Mouse (Mus musculus) CH12.LX (cell line): ENCODE results near the gene St5. TPM values are rescaled to one million over a fixed set of nuclear protein-coding genes. Genes with fewer than 3 reads are reported as not detected.

Source experiments
- DNase-seq: peaks from one replicate; pipeline ENCODE4 v3.0.0-alpha.2; 2013; ENCODE audit errors: extremely low read depth
- H3K27ac ChIP-seq: 2 replicates; pipeline ENCODE4 v1.5.1; 2012; ENCODE audit warnings: low read depth, mild to moderate bottlenecking, control low read depth, moderate library complexity; ENCODE audit not compliant: insufficient read depth
- H3K27me3 ChIP-seq: replicated peaks from 2 replicates; pipeline ENCODE3; 2012; ENCODE audit warnings: inconsistent platforms
- H3K36me3 ChIP-seq, 2 experiments: replicated peaks in 1 of 2; 2 replicates each; pipeline versions ENCODE3 to v1.6.1; 2012; ENCODE audit warnings: inconsistent platforms in 1 of 2, low read length in 1 of 2, mild to moderate bottlenecking in 1 of 2, mixed read lengths in 1 of 2, moderate library complexity in 1 of 2; ENCODE audit not compliant: control insufficient read depth in 1 of 2, insufficient read depth in 1 of 2
- H3K4me1 ChIP-seq, 2 experiments: 2 replicates each; pipeline ENCODE4 v1.6.1; 2012; ENCODE audit warnings: inconsistent platforms in 1 of 2, moderate library complexity in 1 of 2; ENCODE audit not compliant: insufficient read depth in 2 of 2, control insufficient read depth in 1 of 2
- H3K4me2 ChIP-seq: 2 replicates; pipeline ENCODE4 v1.6.1; 2012; ENCODE audit warnings: low read depth, mild to moderate bottlenecking, control low read depth; ENCODE audit not compliant: poor library complexity, insufficient read depth, severe bottlenecking
- H3K4me3 ChIP-seq, 3 experiments: fragments of 150-350 bp in 1 of 3; sonication (generic) in 1 of 3; replicated peaks in 1 of 3; 2 replicates each; pipeline versions ENCODE3 to v1.5.1; 2011 to 2012; ENCODE audit warnings: low read depth in 2 of 3, low read length in 2 of 3, mild to moderate bottlenecking in 2 of 3, moderate library complexity in 2 of 3, control low read depth in 1 of 3, improper control_type of control experiment in 1 of 3, inconsistent platforms in 1 of 3, mixed read lengths in 1 of 3; ENCODE audit not compliant: poor library complexity in 1 of 3
- H3K79me2 ChIP-seq: replicated peaks from 2 replicates; pipeline ENCODE4 v1.6.1; 2012; ENCODE audit warnings: mild to moderate bottlenecking, moderate library complexity; ENCODE audit not compliant: control insufficient read depth, poor library complexity, insufficient read depth, severe bottlenecking; ENCODE audit errors: extremely low read depth
- H3K9ac ChIP-seq: 2 replicates; pipeline ENCODE4 v1.6.1; 2012; ENCODE audit warnings: low read depth, mild to moderate bottlenecking, control low read depth, moderate library complexity; ENCODE audit not compliant: insufficient read depth
- H3K9me3 ChIP-seq: replicated peaks from 2 replicates; pipeline ENCODE3; 2012; ENCODE audit warnings: low read length, inconsistent platforms, mixed read lengths
- CHD1 ChIP-seq: IDR thresholded peaks from 2 replicates; pipeline ENCODE4 v1.6.1; 2012; ENCODE audit warnings: low read depth, low read length, improper control_type of control experiment, inconsistent platforms
- CTCF ChIP-seq, 2 experiments: IDR thresholded peaks in 1 of 2; conservative IDR thresholded peaks in 1 of 2; 2 replicates each; pipeline ENCODE4 v1.5.1; 2011 to 2012; ENCODE audit warnings: low read depth in 2 of 2, low read length in 2 of 2, improper control_type of control experiment in 1 of 2, inconsistent platforms in 1 of 2, mild to moderate bottlenecking in 1 of 2, moderate library complexity in 1 of 2
- ELF1 ChIP-seq: IDR thresholded peaks from 2 replicates; pipeline ENCODE4 v1.6.1; 2014; ENCODE audit warnings: low read depth, mild to moderate bottlenecking, inconsistent platforms, low read length, improper control_type of control experiment
- EP300 ChIP-seq: IDR thresholded peaks from 2 replicates; pipeline ENCODE4 v1.6.1; 2011; ENCODE audit warnings: low read length, improper control_type of control experiment
- ETS1 ChIP-seq: conservative IDR thresholded peaks from 2 replicates; pipeline ENCODE4 v1.6.1; 2012; ENCODE audit warnings: low read depth, mild to moderate bottlenecking, inconsistent platforms, low read length, improper control_type of control experiment, moderate library complexity
- GABPA ChIP-seq: IDR thresholded peaks from 2 replicates; pipeline ENCODE4 v1.6.1; 2012; ENCODE audit warnings: low read depth, low read length, improper control_type of control experiment, inconsistent platforms; ENCODE audit not compliant: insufficient replicate concordance
- HCFC1 ChIP-seq: IDR thresholded peaks from 2 replicates; pipeline ENCODE4 v1.6.1; 2012; ENCODE audit warnings: low read depth, mild to moderate bottlenecking, inconsistent platforms, low read length, improper control_type of control experiment
- JUN ChIP-seq: IDR thresholded peaks from 2 replicates; pipeline ENCODE4 v1.6.1; 2011; ENCODE audit warnings: low read depth, mild to moderate bottlenecking, low read length, improper control_type of control experiment, moderate library complexity; ENCODE audit not compliant: insufficient read depth
- JUND ChIP-seq: conservative IDR thresholded peaks from 2 replicates; pipeline ENCODE4 v1.6.1; 2011; ENCODE audit warnings: low read depth, low read length, improper control_type of control experiment
- KAT2A ChIP-seq: IDR thresholded peaks from 2 replicates; pipeline ENCODE4 v1.6.1; 2012; ENCODE audit warnings: low read length, improper control_type of control experiment, inconsistent platforms; ENCODE audit not compliant: insufficient replicate concordance
- MAFK ChIP-seq: IDR thresholded peaks from 2 replicates; pipeline ENCODE4 v1.6.1; 2011; ENCODE audit warnings: low read length, improper control_type of control experiment; ENCODE audit not compliant: insufficient replicate concordance
- MAZ ChIP-seq: IDR thresholded peaks from 2 replicates; pipeline ENCODE4 v1.6.1; 2012; ENCODE audit warnings: low read depth, mild to moderate bottlenecking, inconsistent platforms, low read length, improper control_type of control experiment, moderate library complexity
- MEF2A ChIP-seq: IDR thresholded peaks from 2 replicates; pipeline ENCODE4 v1.6.1; 2014; ENCODE audit warnings: low read depth, mild to moderate bottlenecking, inconsistent platforms, low read length, improper control_type of control experiment, borderline replicate concordance
- MXI1 ChIP-seq: IDR thresholded peaks from 2 replicates; pipeline ENCODE4 v1.6.1; 2011; ENCODE audit warnings: mild to moderate bottlenecking, low read depth, low read length, improper control_type of control experiment
- MYC ChIP-seq: IDR thresholded peaks from 2 replicates; pipeline ENCODE4 v1.6.1; 2011; ENCODE audit warnings: low read depth, mild to moderate bottlenecking, improper control_type of control experiment, low read length
- NELFE ChIP-seq: IDR thresholded peaks from 2 replicates; pipeline ENCODE4 v1.6.1; 2011; ENCODE audit warnings: low read depth, low read length, improper control_type of control experiment
- NRF1 ChIP-seq: IDR thresholded peaks from 2 replicates; pipeline ENCODE4 v1.6.1; 2014; ENCODE audit warnings: low read depth, mild to moderate bottlenecking, inconsistent platforms, low read length, improper control_type of control experiment, moderate library complexity
- PAX5 ChIP-seq: IDR thresholded peaks from 2 replicates; pipeline ENCODE4 v1.6.1; 2012; ENCODE audit warnings: low read length, inconsistent platforms, mixed read lengths
- POLR2A ChIP-seq: IDR thresholded peaks from 2 replicates; pipeline ENCODE4 v1.6.1; 2011; ENCODE audit warnings: low read depth, mild to moderate bottlenecking, improper control_type of control experiment, low read length
- POLR2AphosphoS2 ChIP-seq: IDR thresholded peaks from 2 replicates; pipeline ENCODE4 v1.6.1; 2011; ENCODE audit warnings: low read depth, low read length, improper control_type of control experiment
- RCOR1 ChIP-seq: conservative IDR thresholded peaks from 2 replicates; pipeline ENCODE4 v1.6.1; 2012; ENCODE audit warnings: low read depth, mild to moderate bottlenecking, inconsistent platforms, low read length, improper control_type of control experiment
- SIN3A ChIP-seq: IDR thresholded peaks from 2 replicates; pipeline ENCODE4 v1.6.1; 2012; ENCODE audit warnings: low read length, improper control_type of control experiment, inconsistent platforms
- SMC3 ChIP-seq: IDR thresholded peaks from 2 replicates; pipeline ENCODE4 v1.6.1; 2011; ENCODE audit warnings: low read depth, low read length, improper control_type of control experiment
- TBP ChIP-seq: conservative IDR thresholded peaks from 2 replicates; pipeline ENCODE4 v1.6.1; 2011; ENCODE audit warnings: low read depth, low read length, improper control_type of control experiment
- TCF12 ChIP-seq: IDR thresholded peaks from 2 replicates; pipeline ENCODE4 v1.6.1; 2014; ENCODE audit warnings: low read depth, mild to moderate bottlenecking, inconsistent platforms, low read length, improper control_type of control experiment
- UBTF ChIP-seq: IDR thresholded peaks from 2 replicates; pipeline ENCODE4 v1.6.1; 2012; ENCODE audit warnings: low read depth, mild to moderate bottlenecking, inconsistent platforms, low read length, improper control_type of control experiment, moderate library complexity
- USF2 ChIP-seq: conservative IDR thresholded peaks from 2 replicates; pipeline ENCODE4 v1.6.1; 2011; ENCODE audit warnings: low read depth, low read length, improper control_type of control experiment
- ZKSCAN1 ChIP-seq: IDR thresholded peaks from 2 replicates; pipeline ENCODE4 v1.6.1; 2012; ENCODE audit warnings: low read depth, inconsistent platforms, low read length, improper control_type of control experiment, borderline replicate concordance
- ZMIZ1 ChIP-seq: IDR thresholded peaks from 2 replicates; pipeline ENCODE4 v1.6.1; 2012; ENCODE audit warnings: low read depth, mild to moderate bottlenecking, inconsistent platforms, low read length, improper control_type of control experiment
- ZNF384 ChIP-seq: IDR thresholded peaks from 2 replicates; pipeline ENCODE4 v1.6.1; 2012; ENCODE audit warnings: low read depth, low read length, improper control_type of control experiment, inconsistent platforms
- dilution Hi-C: fragments of 300-500 bp; cut with MboI; formaldehyde crosslinking; loops from 2 replicates; pipeline ENCODE4 v1.14.3; 2020; ENCODE audit warnings: low sequenced_read_pairs; ENCODE audit not compliant: extremely low pct_unique_long_range_greater_than_20kb, extremely low pct_ligation_motif_present
- in situ Hi-C: fragments of 300-500 bp; cut with MboI; formaldehyde crosslinking; loops from 3 replicates; pipeline ENCODE4 v1.14.3; 2019; ENCODE audit warnings: low sequenced_read_pairs, low pct_ligation_motif_present, low pct_unique_long_range_greater_than_20kb, mixed read lengths
- polyA plus RNA-seq: library from polyadenylated mRNA; unstranded; fragments of >175 nt; gene quantifications from 2 replicates; pipeline ENCODE4 v1.2.1, GENCODE M21; 2012; ENCODE audit warnings: low read depth; ENCODE audit not compliant: insufficient read length
- total RNA-seq, 2 experiments: library from RNA; depleted of rRNA; stranded (reverse); fragments of 300-350 nt in 1 of 2; fragments of >200 nt in 1 of 2; gene quantifications; 2 replicates each; pipeline ENCODE4 v1.2.3; 2012 to 2014

Gene St5
- total and polyA plus RNA-seq, 3 experiments: 1.3 to 3.4 (median 1.6) TPM

- no peak for DNase-seq
- H3K27ac ChIP-seq: no peak overlapping the region
- peaks cover 40 to 65% of the 10 kb centered on the region in 2 experiments for H3K36me3 ChIP-seq
- dilution Hi-C loops: no loop called here
- H3K4me3 ChIP-seq: no peak overlapping the region
- H3K9ac ChIP-seq: no peak overlapping the region
- H3K27me3 ChIP-seq: no peaks in the 10 kb centered on the region
- no peak overlapping the region for H3K4me2 ChIP-seq
- peaks cover 2 to 49% of the 10 kb centered on the region in 2 experiments; a peak in 3 of 4 replicates for H3K4me1 ChIP-seq
- TF ChIP-seq ELF1 (no peak), GABPA (no peak), ZKSCAN1 (no peak), SIN3A (no peak)
- TF ChIP-seq, all 38 proteins: peak for 0
- no peaks in the 10 kb centered on the region; the same call in 1 of the 2 replicates for H3K79me2 ChIP-seq
- in situ Hi-C loops: loop anchor here (10.0 kb wide), 1 partner anchor 184 kb away; no protein-coding TSS in a partner anchor
- no peaks in the 10 kb centered on the region for H3K9me3 ChIP-seq
These were observed 5.6 kb upstream of the St5 start for GRCm38 (mm10) chr7:109708961-109709382.

DNA sequence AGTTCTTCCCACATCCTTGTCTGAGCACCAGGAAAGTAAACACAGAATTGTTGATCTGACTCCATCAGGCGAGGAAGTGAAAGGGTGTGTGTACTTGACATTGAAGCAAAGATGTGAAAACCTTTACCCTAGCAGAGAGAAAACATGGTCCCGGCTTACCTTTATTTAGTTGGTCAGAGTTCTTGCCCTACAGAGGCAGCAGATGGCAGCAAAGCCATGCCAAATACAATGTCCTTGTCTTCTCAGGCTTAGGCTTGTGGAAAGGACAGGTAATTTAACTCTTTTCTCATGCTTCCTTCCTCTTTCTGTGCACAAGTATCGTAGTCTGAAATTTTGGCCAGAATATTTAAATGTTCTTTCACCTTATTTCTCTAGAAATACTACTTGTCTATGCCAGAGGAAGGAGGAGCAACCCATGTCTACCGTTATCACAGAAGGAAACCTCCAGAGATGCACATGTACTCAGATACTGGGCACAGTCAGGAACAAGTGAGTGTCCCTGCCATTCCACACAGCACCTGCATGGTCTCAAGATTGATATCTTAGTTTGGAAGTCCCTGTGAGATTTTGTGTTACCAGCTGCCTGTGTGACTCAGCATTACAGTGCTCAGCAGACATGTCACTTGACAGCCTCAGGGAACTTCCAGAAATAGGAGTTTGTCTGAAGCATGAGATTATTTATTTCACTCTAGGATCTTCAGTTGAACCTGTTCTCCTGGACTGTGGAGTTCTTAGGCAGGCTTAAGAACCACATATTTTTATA, 3.8 kb upstream of the St5 start:
- Histone ChIP-seq H3K4me2 (no peak overlapping the region), H3K27me3 (no peaks in the 10 kb centered on the region), H3K9me3 (no peaks in the 10 kb centered on the region), H3K9ac (no peak overlapping the region), H3K4me1 (peaks cover 5 to 44% of the 10 kb centered on the region in 2 experiments; a peak in 3 of 4 replicates), H3K79me2 (no peaks in the 10 kb centered on the region; the same call in 1 of the 2 replicates), H3K36me3 (peaks cover 32 to 51% of the 10 kb centered on the region in 2 experiments), H3K4me3 (no peak overlapping the region), H3K27ac (peak overlapping the region; percentile 52; the same call in 1 of the 2 replicates)
- dilution Hi-C loops: no loop called here
- in situ Hi-C loops: loop anchor here (10.0 kb wide), 1 partner anchor 182 kb away; no protein-coding TSS in a partner anchor
- DNase-seq: peak; percentile 81
- TF ChIP-seq KAT2A: no peak
- no peak; the same call in 1 of the 2 replicates for TF ChIP-seq MAFK
- TF ChIP-seq TBP: no peak
- no peak for TF ChIP-seq CHD1
- no peak for TF ChIP-seq ELF1
- no peak for TF ChIP-seq NELFE
- TF ChIP-seq EP300: peak; percentile 34; the same call in 1 of the 2 replicates
- TF ChIP-seq USF2: no peak
- TF ChIP-seq POLR2A: no peak
- no peak for TF ChIP-seq HCFC1
- no peak for TF ChIP-seq POLR2AphosphoS2
- no peak for TF ChIP-seq ZKSCAN1
- TF ChIP-seq GABPA: no peak
- no peak for TF ChIP-seq JUN
- TF ChIP-seq MXI1: no peak
- 0 out of 2 replicates have a peak, but pooled peaks have one; percentile 18 for TF ChIP-seq MYC
- TF ChIP-seq MAZ: no peak
- peak; percentile 40 to 91 for TF ChIP-seq CTCF (conservative IDR thresholded peaks at IDR 0.05 in 1 of 2, IDR thresholded peaks at IDR 0.05 in 1 of 2; ENCODE audit: low read depth in 2 of 2, low read length in 2 of 2)
- TF ChIP-seq TCF12: no peak
- TF ChIP-seq UBTF: no peak
- TF ChIP-seq RCOR1: no peak
- no peak for TF ChIP-seq PAX5
- no peak for TF ChIP-seq ZNF384
- TF ChIP-seq JUND: 0 out of 2 replicates have a peak, but pooled peaks have one; percentile 43
- peak; percentile 43 for TF ChIP-seq ETS1
- TF ChIP-seq MEF2A: no peak
- peak; percentile 77 for TF ChIP-seq SMC3
- TF ChIP-seq ZMIZ1: no peak
- no peak for TF ChIP-seq NRF1
